Mouse (Mus musculus): ENCODE results near the gene Hrh2. TPM values are rescaled to one million over a fixed set of nuclear protein-coding genes. Genes with fewer than 3 reads are reported as not detected.
A peak's percentile ranks its signal among the peaks of the same experiment; 100 is the strongest.

Hrh2 gene
- polyA plus RNA-seq, 1 experiment: not detected

DNA sequence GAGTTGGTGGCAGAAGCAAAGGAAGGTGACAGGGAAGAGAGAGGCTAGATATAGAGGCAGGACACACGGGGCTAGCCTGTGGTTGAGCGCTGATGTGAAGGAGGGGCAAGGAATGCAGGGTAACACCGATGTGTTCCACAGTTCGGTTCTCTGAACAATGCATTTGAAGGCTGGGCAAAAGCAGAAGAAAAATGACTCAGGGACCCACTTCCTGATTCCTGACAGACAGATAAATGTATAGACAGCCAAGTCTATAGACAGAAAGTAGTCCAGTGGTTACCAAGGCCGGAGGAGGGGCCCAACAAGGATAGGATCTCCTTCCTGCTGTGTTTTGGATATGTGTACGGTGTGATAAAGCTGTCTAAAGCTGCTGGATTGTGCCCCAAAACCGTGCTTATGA, 13.3 kb downstream of the Hrh2 start:
- TF ChIP-seq CTCF (IDR thresholded peaks at IDR 0.05; ENCODE audit: insufficient read depth, low read depth, low read length) (no peak), POLR2A (IDR thresholded peaks at IDR 0.05; ENCODE audit: insufficient read depth, low read depth, low read length) (no peak)
- 88% methylated on average over 7 of the region's 7 CpGs for WGBS

DNA sequence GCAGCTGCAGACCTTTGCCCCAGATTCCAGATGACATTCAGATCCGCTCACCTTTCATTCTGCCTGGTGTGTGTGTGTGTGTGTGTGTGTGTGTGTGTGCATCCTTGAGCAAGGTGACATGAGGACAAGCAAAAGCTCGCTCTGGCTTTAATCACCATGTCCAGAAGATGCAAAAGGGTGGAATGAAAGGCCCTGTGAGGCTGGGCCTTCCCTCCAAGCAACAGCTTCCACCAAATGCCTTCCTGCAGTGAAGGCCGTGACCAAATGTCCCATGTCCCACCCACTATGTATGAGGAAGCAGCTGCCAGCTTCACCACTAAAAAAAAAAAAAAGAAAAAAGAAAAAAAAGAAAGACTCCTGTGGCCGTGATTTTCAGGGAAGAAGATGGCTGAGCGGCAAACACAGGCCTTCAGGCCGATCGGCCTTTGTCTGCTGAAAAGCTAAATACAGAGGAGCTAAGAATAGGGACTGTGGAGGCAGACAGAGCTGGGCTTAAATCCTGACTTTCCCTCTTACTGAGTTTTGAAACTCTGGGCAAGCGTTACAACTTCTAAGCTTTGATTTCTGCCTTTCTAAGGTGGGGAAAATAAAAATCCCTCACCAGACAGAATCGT, 14.3 kb downstream of the Hrh2 start:
- Histone ChIP-seq H3K4me1 (ENCODE audit: control insufficient read depth, insufficient read depth, low read length) (peaks cover 32% of the 10 kb centered on the region), H3K4me3 (ENCODE audit: insufficient read depth, low read depth, low read length) (no peak overlapping the region), H3K27ac (ENCODE audit: insufficient read depth, low read depth, low read length) (peak overlapping the region; percentile 67)
- TF ChIP-seq POLR2A (IDR thresholded peaks at IDR 0.05; ENCODE audit: insufficient read depth, low read depth, low read length) (no peak), CTCF (IDR thresholded peaks at IDR 0.05; ENCODE audit: insufficient read depth, low read depth, low read length) (no peak)
- 39% methylated on average over 9 of the region's 9 CpGs for WGBS

More for the DNA sequence above, 13.3 kb downstream of the Hrh2 start:
- H3K4me1 ChIP-seq (ENCODE audit: control insufficient read depth, insufficient read depth, low read length): peaks cover 32% of the 10 kb centered on the region
- H3K27ac ChIP-seq (ENCODE audit: insufficient read depth, low read depth, low read length): no peak overlapping the region
- H3K4me3 ChIP-seq (ENCODE audit: insufficient read depth, low read depth, low read length): no peak overlapping the region

DNA sequence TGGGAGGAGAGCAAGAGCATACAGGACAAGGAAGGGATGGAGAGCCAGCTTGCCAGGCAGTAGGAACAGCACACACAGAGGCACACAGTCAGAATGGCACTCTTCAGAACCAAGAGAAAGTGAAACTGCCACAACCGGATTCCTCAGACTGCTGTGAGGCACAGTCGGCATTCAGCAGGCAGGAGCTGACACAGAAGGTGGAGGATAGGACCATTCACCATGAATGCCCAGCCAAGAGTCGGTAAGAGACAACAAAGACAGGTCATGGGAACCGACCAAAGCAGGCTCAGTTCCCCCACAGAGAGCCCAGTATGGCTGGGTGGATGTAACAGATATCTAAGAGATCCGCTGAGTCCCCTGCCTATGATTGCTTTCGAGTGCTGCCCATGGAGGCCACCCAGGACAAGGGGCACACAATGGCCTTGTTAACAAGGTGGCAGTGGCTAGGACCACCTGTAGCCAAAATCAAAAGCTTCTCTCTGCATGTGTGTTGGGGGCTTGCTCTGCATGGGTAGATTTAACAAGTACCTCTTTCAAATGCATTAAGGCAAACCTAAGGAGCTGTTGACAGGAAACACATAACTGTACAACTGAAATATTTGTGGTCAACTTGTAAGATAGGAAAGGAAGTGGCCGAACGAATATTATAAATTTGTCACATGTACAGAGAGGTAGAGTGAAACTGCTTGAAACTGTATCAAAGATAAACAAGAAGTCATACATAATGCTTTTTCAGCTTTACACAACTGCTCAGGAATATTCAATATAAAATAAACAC, 17.7 kb downstream of the Hrh2 start:
- WGBS: 78% methylated on average over 8 of the region's 8 CpGs
- no peak overlapping the region for H3K4me3 ChIP-seq (ENCODE audit: insufficient read depth, low read depth, low read length)
- H3K4me1 ChIP-seq (ENCODE audit: control insufficient read depth, insufficient read depth, low read length): peaks cover 30% of the 10 kb centered on the region
- TF ChIP-seq CTCF (IDR thresholded peaks at IDR 0.05; ENCODE audit: insufficient read depth, low read depth, low read length) (no peak), POLR2A (IDR thresholded peaks at IDR 0.05; ENCODE audit: insufficient read depth, low read depth, low read length) (no peak)
- H3K27ac ChIP-seq (ENCODE audit: insufficient read depth, low read depth, low read length): no peak overlapping the region

DNA sequence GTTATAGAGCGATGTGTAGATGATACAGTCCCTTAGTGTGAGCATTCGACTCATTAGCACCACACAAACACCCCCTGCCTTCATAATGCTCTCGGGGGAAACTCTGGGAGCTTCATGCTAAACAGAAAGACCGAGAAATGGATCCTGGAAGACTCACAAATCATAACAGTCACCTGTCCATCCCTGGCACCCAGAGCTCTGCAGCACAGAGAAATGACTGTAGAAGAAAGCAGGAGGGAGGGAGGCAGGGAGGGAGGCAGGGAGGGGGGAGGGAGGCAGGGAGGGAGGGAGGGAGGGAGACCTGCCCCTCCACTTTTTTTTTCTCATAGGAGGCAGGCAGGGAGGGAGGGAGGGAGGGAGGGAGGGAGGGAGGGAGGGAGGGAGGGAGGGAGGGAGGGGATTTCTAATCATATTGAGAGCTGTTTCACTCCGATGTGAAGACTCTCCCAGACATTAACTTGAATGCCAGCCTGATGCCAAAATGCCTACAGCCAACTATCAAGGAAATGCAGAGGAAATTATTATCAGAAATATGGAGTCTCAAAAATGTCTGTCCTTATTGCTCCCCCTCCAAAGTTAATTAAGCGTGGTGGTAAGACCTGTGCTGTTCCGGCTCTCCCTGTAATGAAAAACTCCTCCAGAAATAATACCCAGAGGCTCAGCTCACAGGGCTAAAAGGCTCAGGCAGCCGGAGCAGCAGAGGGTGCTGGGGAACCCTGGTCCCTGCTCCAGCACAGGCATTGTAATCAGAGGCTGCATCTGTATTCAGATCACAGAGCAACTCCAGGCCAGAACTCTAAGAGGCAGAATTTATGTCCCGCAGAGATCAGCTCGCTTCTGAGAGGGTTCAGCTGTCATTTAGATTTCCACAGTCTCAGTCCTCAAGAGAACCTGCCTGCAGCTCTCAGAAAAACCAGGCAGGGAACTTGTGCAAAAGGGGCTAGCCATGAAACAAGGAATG, 19.9 kb downstream of the Hrh2 start:
- TF ChIP-seq POLR2A (IDR thresholded peaks at IDR 0.05; ENCODE audit: insufficient read depth, low read depth, low read length) (no peak), CTCF (IDR thresholded peaks at IDR 0.05; ENCODE audit: insufficient read depth, low read depth, low read length) (no peak)
- WGBS: 28% methylated on average over 10 of the region's 10 CpGs
- no peak overlapping the region for H3K4me3 ChIP-seq (ENCODE audit: insufficient read depth, low read depth, low read length)

DNA sequence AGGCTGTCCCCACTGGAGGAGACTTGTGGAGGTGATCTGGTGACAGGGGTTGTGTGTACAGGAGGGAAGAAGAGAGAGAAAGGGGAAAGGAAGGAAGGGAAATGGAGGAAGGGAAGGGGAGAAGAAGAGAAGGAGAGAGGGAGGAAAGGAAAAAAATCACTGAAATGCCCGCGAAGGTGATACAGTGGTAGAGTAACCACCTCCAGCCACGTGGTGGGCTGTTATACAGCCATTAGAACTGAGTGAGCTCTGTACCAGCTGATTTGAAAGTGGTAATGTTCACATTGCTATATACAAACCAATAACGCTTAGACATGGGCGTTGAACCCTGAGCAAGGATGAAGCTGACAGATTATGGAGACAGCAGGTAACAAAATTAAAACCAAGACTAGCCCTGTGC, 20.6 kb downstream of the Hrh2 start:
- Histone ChIP-seq H3K4me3 (ENCODE audit: insufficient read depth, low read depth, low read length) (no peak overlapping the region), H3K27ac (ENCODE audit: insufficient read depth, low read depth, low read length) (no peak overlapping the region), H3K4me1 (ENCODE audit: control insufficient read depth, insufficient read depth, low read length) (peaks cover 15% of the 10 kb centered on the region)
- 59% methylated on average over 5 of the region's 5 CpGs for WGBS
- TF ChIP-seq POLR2A (IDR thresholded peaks at IDR 0.05; ENCODE audit: insufficient read depth, low read depth, low read length): no peak
- no peak for TF ChIP-seq CTCF (IDR thresholded peaks at IDR 0.05; ENCODE audit: insufficient read depth, low read depth, low read length)

More for the DNA sequence above, 19.9 kb downstream of the Hrh2 start:
- Histone ChIP-seq H3K4me1 (ENCODE audit: control insufficient read depth, insufficient read depth, low read length) (peaks cover 19% of the 10 kb centered on the region), H3K27ac (ENCODE audit: insufficient read depth, low read depth, low read length) (no peak overlapping the region)

DNA sequence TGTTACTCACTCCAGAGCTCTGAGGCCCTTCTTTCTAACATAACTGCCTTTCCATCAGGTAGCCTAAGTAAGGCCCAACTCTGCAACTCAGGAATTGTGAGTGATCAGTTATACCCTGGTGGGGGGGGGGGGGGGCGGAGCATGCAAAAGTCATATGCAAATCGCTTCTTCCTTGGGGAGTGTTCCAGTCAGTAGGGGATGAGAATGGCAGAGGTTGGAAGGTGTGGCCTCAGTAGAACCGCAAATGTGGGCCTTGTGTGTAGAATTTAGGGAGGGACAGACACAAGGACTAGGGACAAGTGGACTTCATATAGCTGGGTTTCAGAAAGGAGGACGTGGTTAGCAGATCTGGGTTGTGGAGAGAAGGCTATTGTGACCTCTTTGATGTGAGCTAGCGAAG, 23.3 kb downstream of the Hrh2 start:
- 61% methylated on average over 5 of the region's 5 CpGs for WGBS
- H3K27ac ChIP-seq (ENCODE audit: insufficient read depth, low read depth, low read length): no peak overlapping the region
- TF ChIP-seq CTCF (IDR thresholded peaks at IDR 0.05; ENCODE audit: insufficient read depth, low read depth, low read length): no peak
- TF ChIP-seq POLR2A (IDR thresholded peaks at IDR 0.05; ENCODE audit: insufficient read depth, low read depth, low read length): no peak
- peaks cover 16% of the 10 kb centered on the region for H3K4me1 ChIP-seq (ENCODE audit: control insufficient read depth, insufficient read depth, low read length)
- no peak overlapping the region for H3K4me3 ChIP-seq (ENCODE audit: insufficient read depth, low read depth, low read length)

DNA sequence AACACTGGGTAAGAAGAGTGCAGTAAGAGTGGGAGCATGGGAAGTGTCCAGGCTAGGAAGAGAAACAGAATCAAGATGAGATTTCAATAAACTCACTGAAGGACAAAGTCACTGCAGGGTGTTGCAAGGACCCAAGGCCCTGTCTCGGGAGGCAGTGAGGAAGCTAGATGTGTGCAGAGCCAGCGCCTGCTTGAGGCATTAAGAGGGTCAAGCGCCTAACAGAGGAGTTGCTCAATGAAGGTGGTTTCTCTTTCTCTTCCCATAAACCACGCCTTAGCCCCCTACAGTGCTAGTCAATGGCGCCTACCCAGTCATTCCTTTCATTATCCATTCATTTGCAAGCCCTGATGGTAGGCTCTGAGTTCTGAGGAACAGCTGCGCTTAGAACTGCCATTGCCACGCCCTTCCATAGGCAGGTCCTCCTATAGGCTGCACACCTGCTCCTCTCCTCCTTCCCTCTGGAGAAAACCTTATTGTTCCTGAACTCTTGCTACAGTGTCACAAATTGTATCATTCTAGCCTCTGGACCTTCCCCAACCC, 23.9 kb downstream of the Hrh2 start:
- no peak overlapping the region for H3K27ac ChIP-seq (ENCODE audit: insufficient read depth, low read depth, low read length)
- peaks cover 16% of the 10 kb centered on the region for H3K4me1 ChIP-seq (ENCODE audit: control insufficient read depth, insufficient read depth, low read length)
- TF ChIP-seq CTCF (IDR thresholded peaks at IDR 0.05; ENCODE audit: insufficient read depth, low read depth, low read length) (no peak), POLR2A (IDR thresholded peaks at IDR 0.05; ENCODE audit: insufficient read depth, low read depth, low read length) (no peak)
- 75% methylated on average over 7 of the region's 7 CpGs for WGBS
- H3K4me3 ChIP-seq (ENCODE audit: insufficient read depth, low read depth, low read length): no peak overlapping the region

DNA sequence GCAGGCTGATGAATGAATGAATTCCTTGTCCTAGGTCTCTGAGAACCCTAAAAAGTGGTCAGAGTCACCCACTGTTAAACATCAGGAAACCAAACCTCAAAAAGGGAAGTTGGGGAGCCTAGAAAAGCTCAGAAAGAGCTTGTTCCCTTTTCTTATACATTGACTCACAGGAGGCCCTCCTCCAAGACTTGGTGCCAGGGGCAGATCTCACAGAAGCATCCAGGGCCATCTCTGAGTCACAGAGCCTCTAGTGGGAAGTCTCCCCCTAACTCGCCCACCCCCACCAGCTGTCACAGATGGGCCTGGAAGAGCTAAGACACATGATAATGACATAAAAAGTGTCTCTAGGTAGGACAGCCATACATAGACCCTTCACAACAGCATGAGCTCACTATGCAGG, 26.4 kb downstream of the Hrh2 start:
- H3K27ac ChIP-seq (ENCODE audit: insufficient read depth, low read depth, low read length): no peak overlapping the region
- 35% methylated on average over 1 of the region's 1 CpGs for WGBS

More for the DNA sequence above, 26.4 kb downstream of the Hrh2 start:
- Histone ChIP-seq H3K4me1 (ENCODE audit: control insufficient read depth, insufficient read depth, low read length) (peaks cover 18% of the 10 kb centered on the region), H3K4me3 (ENCODE audit: insufficient read depth, low read depth, low read length) (no peak overlapping the region)
- TF ChIP-seq POLR2A (IDR thresholded peaks at IDR 0.05; ENCODE audit: insufficient read depth, low read depth, low read length): no peak
- no peak for TF ChIP-seq CTCF (IDR thresholded peaks at IDR 0.05; ENCODE audit: insufficient read depth, low read depth, low read length)
